Mouse (Mus musculus) erythroblast, embryonic 14.5 days (primary cell): ENCODE data around the gene Zfpm1. TPM values are rescaled to one million over a fixed set of nuclear protein-coding genes. Genes with fewer than 3 reads are reported as not detected.

Experiments used
- H3K27me3 ChIP-seq: 2 replicates; pipeline ENCODE4 v1.6.1; 2012; ENCODE audit warnings: inconsistent platforms; ENCODE audit not compliant: control insufficient read depth
- H3K36me3 ChIP-seq: 2 replicates; pipeline ENCODE4 v1.6.1; 2012; ENCODE audit warnings: mild to moderate bottlenecking, inconsistent platforms; ENCODE audit not compliant: control insufficient read depth
- H3K4me1 ChIP-seq: 2 replicates; pipeline ENCODE4 v1.6.1; 2012; ENCODE audit warnings: inconsistent platforms; ENCODE audit not compliant: control insufficient read depth
- H3K4me3 ChIP-seq: replicated peaks from 2 replicates; pipeline ENCODE3; 2012; ENCODE audit warnings: moderate library complexity, mild to moderate bottlenecking, inconsistent platforms
- H3K9me3 ChIP-seq: 2 replicates; pipeline ENCODE4 v1.6.1; 2012; ENCODE audit warnings: low read length, inconsistent platforms, mixed read lengths; ENCODE audit not compliant: control insufficient read depth
- GATA1 ChIP-seq: IDR thresholded peaks from 2 replicates; pipeline ENCODE4 v1.6.1; 2012; ENCODE audit warnings: low read length, inconsistent platforms, mixed read lengths
- TAL1 ChIP-seq: IDR thresholded peaks from 3 replicates; pipeline ENCODE4 v1.6.1; 2012; ENCODE audit warnings: low read length, inconsistent platforms, mixed read lengths
- polyA plus RNA-seq: library from polyadenylated mRNA; stranded (reverse); fragments of >175 nt; gene quantifications from 2 replicates; pipeline ENCODE4 v1.2.3, GENCODE M21; 2012

The Zfpm1 gene
- polyA plus RNA-seq, 1 experiment = 331 TPM

DNA sequence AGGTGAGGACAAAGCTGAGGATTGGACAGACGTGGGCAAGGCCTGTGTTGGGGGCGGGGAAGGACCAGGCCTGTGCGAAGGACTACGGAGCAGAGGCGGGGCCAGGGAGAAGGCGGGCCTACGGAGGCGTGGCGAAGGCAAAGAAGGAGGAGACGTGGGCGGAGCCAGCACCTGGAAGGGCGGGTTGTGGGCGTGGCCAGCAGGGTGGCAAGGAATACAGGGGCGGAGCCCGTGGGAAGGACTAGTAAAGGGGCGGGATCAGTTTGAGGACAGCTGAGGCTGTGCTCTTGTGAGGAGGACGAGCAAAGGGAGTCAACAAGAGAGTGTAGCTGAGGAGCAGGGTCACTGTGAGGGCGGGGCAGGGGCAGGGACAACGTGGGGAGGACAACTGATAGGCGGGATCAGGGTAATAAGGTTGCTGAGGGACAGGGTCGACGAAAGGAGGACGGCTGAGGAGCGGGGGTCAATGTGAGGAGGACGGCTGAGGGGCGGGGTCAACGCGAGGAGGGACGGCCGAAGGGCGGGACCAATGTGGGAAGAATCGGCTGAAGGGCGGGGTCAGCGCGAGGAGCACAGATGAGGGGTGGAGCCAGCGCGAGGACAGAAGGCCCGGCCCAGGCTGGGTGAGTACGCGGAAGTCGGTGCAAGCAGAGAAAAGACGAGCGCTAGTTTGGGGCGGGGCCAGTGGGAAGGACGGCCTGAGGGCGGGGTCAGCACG lies 465 bp upstream of the Zfpm1 start:
- peaks cover 43% of the 10 kb centered on the region for H3K36me3 ChIP-seq
- H3K4me1 ChIP-seq = peaks cover 78% of the 10 kb centered on the region
- H3K9me3 ChIP-seq = no peaks in the 10 kb centered on the region; the same call in 1 of the 2 replicates
- H3K27me3 ChIP-seq = no peaks in the 10 kb centered on the region
- peak overlapping the region; percentile 84 for H3K4me3 ChIP-seq
- TF ChIP-seq GATA1 (no peak), TAL1 (no peak)

DNA sequence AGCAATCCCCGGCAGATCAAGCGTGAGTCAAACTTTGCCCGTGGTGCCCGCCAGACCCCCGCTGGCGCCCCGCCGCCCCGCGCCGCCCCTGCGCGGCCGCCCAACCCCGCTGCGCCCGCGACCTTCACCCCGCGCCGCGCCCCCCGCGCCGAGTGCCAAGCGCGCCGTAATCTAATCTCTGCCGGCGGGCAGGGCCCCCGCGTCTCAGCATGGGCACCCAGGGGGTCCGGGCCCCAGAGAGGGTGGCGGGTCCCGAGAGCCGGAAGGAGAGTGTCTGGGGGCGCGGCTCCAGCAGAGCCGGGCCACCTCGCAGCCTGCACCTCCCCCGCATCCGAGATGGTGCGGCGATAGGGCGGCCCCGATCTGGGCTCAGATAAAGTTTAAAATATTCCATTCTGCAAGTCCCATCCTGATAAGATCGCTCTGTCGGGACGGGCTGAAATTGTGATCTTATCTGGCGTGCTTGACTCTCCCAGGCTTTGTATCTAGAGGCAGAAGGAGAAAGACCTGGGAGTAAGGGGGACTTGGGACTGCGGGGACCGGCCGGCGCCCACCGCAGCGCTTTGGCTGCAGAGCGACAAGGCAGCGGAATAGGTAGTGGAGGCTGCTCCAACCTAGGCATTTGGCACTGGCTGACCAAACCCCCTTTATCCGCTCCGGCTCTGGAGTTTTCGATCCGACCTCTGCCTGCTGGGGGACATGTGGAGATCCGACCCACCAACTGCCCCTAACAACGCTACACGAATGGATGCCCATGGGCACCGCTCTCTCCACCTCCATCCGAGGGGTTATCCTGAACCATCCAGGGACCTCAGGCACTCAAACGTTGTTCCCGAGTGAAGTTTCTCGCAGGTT lies 787 bp downstream of the Zfpm1 start:
- H3K9me3 ChIP-seq = no peaks in the 10 kb centered on the region; the same call in 1 of the 2 replicates
- no peaks in the 10 kb centered on the region for H3K27me3 ChIP-seq
- H3K36me3 ChIP-seq = peaks cover 51% of the 10 kb centered on the region
- TF ChIP-seq GATA1 = peak; percentile 72
- no peak for TF ChIP-seq TAL1
- H3K4me3 ChIP-seq = peak overlapping the region; percentile 84
- H3K4me1 ChIP-seq = peaks cover 78% of the 10 kb centered on the region

DNA sequence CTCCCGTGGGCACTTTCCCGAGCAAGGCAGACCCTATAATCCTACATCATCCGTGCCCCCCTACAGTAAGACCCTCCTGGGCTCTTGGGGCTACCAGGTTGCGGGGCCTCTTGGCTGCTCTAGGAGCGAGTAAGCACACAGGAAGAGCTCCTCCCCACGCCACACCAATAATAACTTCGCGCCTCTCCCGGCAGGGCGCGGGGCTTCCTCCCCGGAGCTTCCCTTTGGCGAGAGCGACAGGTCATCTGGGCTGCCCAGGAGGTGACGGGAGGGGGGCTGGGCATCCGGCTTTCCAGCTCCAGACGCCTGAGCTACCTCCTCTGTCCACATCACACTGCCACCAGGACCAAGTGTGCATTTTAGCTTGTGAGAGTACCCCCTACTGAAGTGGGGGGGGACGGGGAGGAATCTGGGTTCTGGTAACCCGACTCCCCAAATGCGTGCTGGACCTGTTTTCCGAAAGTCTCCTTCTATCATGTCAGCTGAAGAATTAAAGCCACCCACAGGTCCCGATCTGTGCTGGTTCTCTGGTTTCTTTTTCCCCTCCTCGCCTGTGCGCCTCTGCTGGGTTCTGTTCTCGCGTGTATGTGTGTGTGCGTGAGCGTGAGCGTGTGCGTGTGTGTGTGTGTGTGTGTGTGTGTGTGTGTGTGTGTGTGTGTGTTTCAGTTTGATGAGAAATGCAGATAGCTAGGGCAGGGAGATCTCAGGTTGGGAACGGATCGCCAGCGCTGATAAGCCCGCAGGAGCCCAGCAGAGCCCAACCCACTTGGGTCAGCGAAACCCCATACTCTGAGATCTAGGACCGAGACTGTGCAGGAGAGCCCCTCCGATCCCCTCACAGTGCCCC lies 1.6 kb downstream of the Zfpm1 start:
- no peak for TF ChIP-seq TAL1
- no peak for TF ChIP-seq GATA1

DNA sequence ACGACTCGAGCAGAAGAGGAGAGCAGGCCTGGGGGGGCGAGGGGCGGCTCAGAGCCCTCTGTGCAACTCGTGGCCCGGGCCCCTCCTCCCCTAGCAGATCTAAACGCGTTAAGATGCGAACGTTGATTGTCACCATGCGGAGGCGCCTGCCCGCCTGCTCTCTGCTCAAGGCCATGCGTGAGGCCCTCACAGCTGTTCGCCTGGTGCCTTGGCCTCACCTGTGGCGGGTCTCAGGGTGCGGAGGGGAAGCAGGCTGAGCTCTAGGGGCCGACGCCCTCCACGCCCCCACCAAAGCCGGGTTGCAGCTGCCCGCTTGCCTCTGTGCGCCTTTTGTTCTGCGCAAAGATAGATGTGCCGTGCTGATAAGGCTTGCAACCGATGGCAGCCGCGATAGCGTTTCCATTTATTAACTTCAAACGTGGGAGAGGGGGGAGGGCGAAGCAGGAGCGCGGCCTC lies 2.3 kb downstream of the Zfpm1 start:
- H3K4me1 ChIP-seq = peaks cover 79% of the 10 kb centered on the region
- H3K27me3 ChIP-seq = no peaks in the 10 kb centered on the region
- no peak for TF ChIP-seq TAL1
- peak; percentile 92 for TF ChIP-seq GATA1
- H3K36me3 ChIP-seq = peaks cover 66% of the 10 kb centered on the region
- H3K4me3 ChIP-seq = peak overlapping the region; percentile 84
- H3K9me3 ChIP-seq = no peaks in the 10 kb centered on the region; the same call in 1 of the 2 replicates

More for the DNA sequence above, 1.6 kb downstream of the Zfpm1 start:
- H3K9me3 ChIP-seq = no peaks in the 10 kb centered on the region; the same call in 1 of the 2 replicates
- H3K36me3 ChIP-seq = peaks cover 60% of the 10 kb centered on the region
- peaks cover 78% of the 10 kb centered on the region for H3K4me1 ChIP-seq
- no peaks in the 10 kb centered on the region for H3K27me3 ChIP-seq
- peak overlapping the region; percentile 84 for H3K4me3 ChIP-seq

DNA sequence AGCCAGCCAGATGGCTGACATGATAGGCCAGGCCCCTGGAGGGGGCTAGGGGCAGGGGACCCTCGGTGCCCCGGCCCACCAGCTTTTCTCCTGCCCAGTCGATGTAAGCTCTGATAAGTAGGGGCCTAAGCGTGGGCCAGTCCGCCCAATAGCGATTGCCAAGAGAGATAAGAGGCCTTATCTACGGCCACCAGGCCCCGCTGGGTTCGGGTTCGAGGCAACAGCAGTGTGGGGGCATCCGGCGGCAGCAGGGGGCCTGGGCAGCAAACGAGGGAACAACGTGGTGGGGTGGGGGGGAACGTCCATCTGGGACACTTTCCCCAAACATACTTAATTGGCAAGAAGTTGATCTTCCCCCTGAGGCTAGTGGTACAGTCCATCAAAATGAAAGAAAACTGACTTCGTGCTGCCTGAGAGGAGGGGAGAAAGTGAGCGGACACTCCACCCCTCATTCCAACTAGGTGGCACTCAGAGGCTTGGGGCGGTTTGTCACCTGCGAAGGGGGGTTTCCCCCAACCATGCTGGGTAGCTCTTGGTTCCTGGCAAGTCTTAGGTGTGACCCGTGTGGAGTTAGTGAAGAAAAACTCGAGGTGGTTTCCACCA lies 2.8 kb downstream of the Zfpm1 start:
- H3K27me3 ChIP-seq = no peaks in the 10 kb centered on the region
- peaks cover 79% of the 10 kb centered on the region for H3K4me1 ChIP-seq
- peak overlapping the region; percentile 84 for H3K4me3 ChIP-seq
- no peaks in the 10 kb centered on the region; the same call in 1 of the 2 replicates for H3K9me3 ChIP-seq
- peaks cover 72% of the 10 kb centered on the region for H3K36me3 ChIP-seq
- TF ChIP-seq GATA1 (peak; percentile 87), TAL1 (peak; percentile 53; the same call in 2 of the 3 replicates)

DNA sequence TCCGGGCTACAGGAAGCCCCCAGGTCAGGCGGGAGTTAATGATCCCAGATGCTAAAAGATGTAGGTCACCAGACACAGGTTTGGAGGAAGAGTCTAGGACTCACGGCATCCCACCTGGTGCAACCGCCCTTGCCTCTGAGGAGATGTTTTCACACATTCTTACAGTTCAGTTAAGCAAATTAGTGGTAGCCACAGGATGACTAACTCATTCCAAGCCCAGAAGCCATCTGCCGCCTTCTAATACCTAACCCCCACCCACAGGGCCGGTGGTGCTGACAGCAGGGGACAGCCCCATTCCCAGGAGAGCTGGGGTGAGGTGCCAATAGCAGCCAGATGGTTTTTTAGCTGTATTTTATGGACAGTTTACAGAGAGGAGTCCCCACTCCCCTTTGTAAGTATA lies 3.8 kb downstream of the Zfpm1 start:
- Histone ChIP-seq H3K36me3 (peaks cover 81% of the 10 kb centered on the region), H3K9me3 (no peaks in the 10 kb centered on the region; the same call in 1 of the 2 replicates), H3K4me3 (peak overlapping the region; percentile 84), H3K4me1 (peaks cover 79% of the 10 kb centered on the region), H3K27me3 (no peaks in the 10 kb centered on the region)
- TF ChIP-seq TAL1 = no peak
- no peak for TF ChIP-seq GATA1

DNA sequence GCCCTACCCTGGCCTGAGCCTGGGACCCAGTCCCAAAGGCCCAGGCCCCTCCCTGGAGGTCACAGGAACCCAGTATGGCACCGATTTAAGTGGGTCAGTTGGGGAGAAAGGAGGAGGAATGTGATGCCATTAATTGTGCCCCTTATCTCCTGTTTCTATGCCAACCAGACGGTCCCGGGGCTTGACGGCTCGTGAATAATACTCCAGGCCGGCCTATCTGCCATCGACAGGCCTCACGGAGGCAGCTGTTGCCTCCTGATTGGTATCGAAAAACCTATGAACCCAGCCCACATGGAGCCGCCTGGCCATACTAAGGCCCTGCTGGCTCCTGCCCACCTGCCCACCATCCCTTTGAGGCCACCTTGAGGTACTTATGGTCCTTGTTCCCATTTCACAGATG lies 5.0 kb downstream of the Zfpm1 start:
- H3K4me3 ChIP-seq = peak overlapping the region; percentile 84
- TF ChIP-seq GATA1 (peak; percentile 96), TAL1 (peak; percentile 98)
- peaks cover 81% of the 10 kb centered on the region for H3K4me1 ChIP-seq
- H3K27me3 ChIP-seq = no peaks in the 10 kb centered on the region
- no peaks in the 10 kb centered on the region for H3K9me3 ChIP-seq
- peaks cover 93% of the 10 kb centered on the region for H3K36me3 ChIP-seq

DNA sequence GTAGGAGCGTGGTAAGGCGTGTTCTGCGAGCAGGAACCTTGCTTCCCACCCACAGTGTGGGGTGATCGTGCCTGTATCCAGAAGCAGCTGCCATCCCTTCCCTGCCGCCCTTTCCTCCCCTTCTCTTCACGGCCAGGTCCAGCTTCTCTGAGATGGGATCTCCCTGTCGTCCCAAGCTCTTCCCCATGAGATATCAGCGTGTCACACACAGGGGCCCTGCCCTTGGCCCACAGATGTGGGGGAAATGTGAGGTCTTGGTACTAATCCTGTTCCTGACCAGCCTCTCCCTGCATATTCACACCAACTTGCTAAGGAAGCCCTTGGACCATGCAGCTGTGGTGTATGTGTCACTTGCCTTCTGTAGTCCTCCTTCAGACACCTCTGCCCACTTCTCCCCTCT lies 5.8 kb downstream of the Zfpm1 start:
- H3K4me1 ChIP-seq = peaks cover 89% of the 10 kb centered on the region
- peaks cover 100% of the 10 kb centered on the region for H3K36me3 ChIP-seq
- H3K4me3 ChIP-seq = peak overlapping the region; percentile 84
- no peaks in the 10 kb centered on the region for H3K27me3 ChIP-seq
- TF ChIP-seq GATA1 (no peak; the same call in 1 of the 2 replicates), TAL1 (peak; percentile 48; the same call in 2 of the 3 replicates)
- no peaks in the 10 kb centered on the region for H3K9me3 ChIP-seq
